Mouse (Mus musculus) hindbrain, embryonic 10.5 days (tissue): ENCODE measurements at regions not wholly inside any gene's neighbourhood (a gene's known extent, or its start where the extent isn't known, plus 50 kb on each side); places are given as distances from the start of the nearest gene placed in this dataset.

Source experiments
- DNase-seq: peaks from one replicate; pipeline ENCODE4 v3.0.0-alpha.2; 2017; ENCODE audit warnings: low spot score
- H3K27ac ChIP-seq: fragments of 300-500 bp; sonication (generic); 2 replicates; pipeline ENCODE4 v1.5.1; 2016; ENCODE audit warnings: mild to moderate bottlenecking, moderate library complexity
- H3K27me3 ChIP-seq: fragments of 300-500 bp; sonication (generic); 2 replicates; pipeline ENCODE4 v1.6.1; 2016; ENCODE audit warnings: mild to moderate bottlenecking; ENCODE audit not compliant: poor library complexity, insufficient read depth, severe bottlenecking
- H3K36me3 ChIP-seq: fragments of 300-500 bp; sonication (generic); 2 replicates; pipeline ENCODE4 v1.6.1; 2016; ENCODE audit warnings: mild to moderate bottlenecking, moderate library complexity
- H3K4me1 ChIP-seq: fragments of 300-500 bp; sonication (generic); replicated peaks from 2 replicates; pipeline ENCODE4 v1.6.1; 2016; ENCODE audit warnings: mild to moderate bottlenecking
- H3K4me3 ChIP-seq: fragments of 300-500 bp; sonication (generic); 2 replicates; pipeline ENCODE4 v1.5.1; 2016; ENCODE audit warnings: mild to moderate bottlenecking, moderate library complexity
- H3K9me3 ChIP-seq: fragments of 300-500 bp; sonication (generic); 2 replicates; pipeline ENCODE4 v1.6.1; 2016; ENCODE audit warnings: mild to moderate bottlenecking, moderate library complexity
- WGBS: fragments of 180-500 bp; shearing (Covaris S2); methylation state at CpG from one replicate; pipeline ENCODE4 v1.1.7; 2016; 5-methylcytosine and 5-hydroxymethylcytosine counted together

DNA sequence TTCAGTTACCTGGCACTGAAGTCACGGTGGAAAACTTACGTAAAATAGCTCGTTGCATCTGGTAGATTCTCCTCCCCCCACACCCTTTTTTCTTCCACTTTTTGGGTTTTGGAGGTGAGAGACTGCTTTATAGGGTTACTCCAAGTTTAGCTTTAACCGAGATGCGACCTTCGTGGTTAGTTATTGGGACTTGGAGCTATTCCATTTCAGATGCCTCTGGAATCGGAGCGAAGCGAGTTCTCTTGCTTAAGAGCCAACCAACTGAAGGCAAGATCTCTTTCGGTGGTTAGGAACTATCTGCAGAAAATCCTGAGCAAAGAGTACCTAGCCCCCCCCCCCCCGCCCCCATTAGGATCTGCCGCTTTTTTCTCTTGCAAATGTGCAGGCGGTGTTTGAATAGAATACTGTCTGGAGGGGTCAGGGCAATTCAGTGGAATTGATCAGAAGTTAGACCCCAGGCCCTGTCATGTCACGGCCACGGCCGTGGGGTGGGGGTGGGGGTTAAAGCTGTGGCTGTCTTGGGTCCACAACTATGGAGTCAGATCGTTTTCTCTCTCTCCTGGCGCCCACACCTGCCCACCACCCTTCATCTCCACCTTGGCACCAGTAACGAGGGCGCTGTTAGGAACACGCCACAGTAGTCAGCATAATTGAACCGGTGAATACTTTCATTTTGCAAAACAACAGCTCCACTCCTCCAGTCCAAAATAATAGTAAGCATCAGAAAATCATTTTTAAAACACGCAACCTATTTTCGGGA, 229.6 kb downstream of the Mef2c start:
- H3K27me3 ChIP-seq, result peaks cover 55% of the 10 kb centered on the region
- DNase-seq, result peak; percentile 64
- 1% methylated on average over 24 of the region's 24 CpGs for WGBS
- H3K27ac ChIP-seq, result peak overlapping the region; percentile 99
- peak overlapping the region; percentile 85 for H3K4me3 ChIP-seq
- peaks cover 49% of the 10 kb centered on the region for H3K36me3 ChIP-seq
- H3K9me3 ChIP-seq, result no peaks in the 10 kb centered on the region
- H3K4me1 ChIP-seq, result peaks cover 18% of the 10 kb centered on the region; the same call in 1 of the 2 replicates

DNA sequence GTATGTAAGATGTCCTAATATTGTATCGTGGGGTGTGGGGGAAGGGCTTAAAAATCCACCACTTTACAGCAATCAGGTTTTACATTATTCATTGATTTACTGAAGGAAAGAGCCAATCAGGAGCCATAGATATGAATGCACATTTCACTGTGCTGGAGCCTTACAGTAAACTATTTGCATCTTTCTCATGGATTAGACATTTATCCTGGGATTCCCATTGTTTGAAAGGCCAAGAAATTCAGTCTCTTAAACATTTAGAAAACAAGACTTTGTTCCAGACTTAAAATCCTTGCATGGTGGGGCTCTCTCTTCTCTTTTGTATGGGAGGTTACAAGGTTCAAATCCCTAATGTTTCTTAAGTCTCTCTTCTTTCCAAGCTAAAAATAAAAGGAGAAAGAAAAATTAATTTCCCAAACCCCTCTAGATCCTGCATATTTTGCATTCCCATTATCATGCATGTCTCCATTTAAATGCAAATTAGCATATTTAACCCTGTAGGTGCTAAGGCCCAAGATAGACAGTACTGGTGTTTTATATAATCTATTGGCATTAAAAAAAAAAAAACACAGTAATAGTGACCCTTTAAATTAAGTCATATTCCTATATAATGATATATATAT, 230.3 kb downstream of the Mef2c start:
- Histone ChIP-seq H3K4me3 (peak overlapping the region; percentile 85), H3K9me3 (no peaks in the 10 kb centered on the region), H3K4me1 (peaks cover 18% of the 10 kb centered on the region; the same call in 1 of the 2 replicates), H3K27me3 (peaks cover 50% of the 10 kb centered on the region), H3K36me3 (peaks cover 55% of the 10 kb centered on the region), H3K27ac (peak overlapping the region; percentile 99)
- DNase-seq, result no peak
- 0% methylated on average over 1 of the region's 1 CpGs for WGBS

GRCm38 (mm10) chr13:83734656-83735055, 230.8 kb downstream of the Mef2c start:
- Histone ChIP-seq H3K4me1 (peaks cover 20% of the 10 kb centered on the region), H3K27ac (peak overlapping the region; percentile 92), H3K4me3 (peak overlapping the region; percentile 85), H3K27me3 (peaks cover 53% of the 10 kb centered on the region), H3K9me3 (no peaks in the 10 kb centered on the region), H3K36me3 (peaks cover 55% of the 10 kb centered on the region)
- 13% methylated on average over 1 of the region's 1 CpGs for WGBS
- DNase-seq, result no peak

- H3K27me3 ChIP-seq, result peaks cover 57% of the 10 kb centered on the region
- peak overlapping the region; percentile 92 for H3K27ac ChIP-seq
- peak overlapping the region; percentile 85 for H3K4me3 ChIP-seq
- H3K4me1 ChIP-seq, result peaks cover 21% of the 10 kb centered on the region
- WGBS, result 52% methylated on average over 1 of the region's 1 CpGs
- H3K36me3 ChIP-seq, result peaks cover 55% of the 10 kb centered on the region
- DNase-seq, result no peak
- H3K9me3 ChIP-seq, result no peaks in the 10 kb centered on the region
These were observed 231.3 kb downstream of the Mef2c start for GRCm38 (mm10) chr13:83735101-83735500.

DNA sequence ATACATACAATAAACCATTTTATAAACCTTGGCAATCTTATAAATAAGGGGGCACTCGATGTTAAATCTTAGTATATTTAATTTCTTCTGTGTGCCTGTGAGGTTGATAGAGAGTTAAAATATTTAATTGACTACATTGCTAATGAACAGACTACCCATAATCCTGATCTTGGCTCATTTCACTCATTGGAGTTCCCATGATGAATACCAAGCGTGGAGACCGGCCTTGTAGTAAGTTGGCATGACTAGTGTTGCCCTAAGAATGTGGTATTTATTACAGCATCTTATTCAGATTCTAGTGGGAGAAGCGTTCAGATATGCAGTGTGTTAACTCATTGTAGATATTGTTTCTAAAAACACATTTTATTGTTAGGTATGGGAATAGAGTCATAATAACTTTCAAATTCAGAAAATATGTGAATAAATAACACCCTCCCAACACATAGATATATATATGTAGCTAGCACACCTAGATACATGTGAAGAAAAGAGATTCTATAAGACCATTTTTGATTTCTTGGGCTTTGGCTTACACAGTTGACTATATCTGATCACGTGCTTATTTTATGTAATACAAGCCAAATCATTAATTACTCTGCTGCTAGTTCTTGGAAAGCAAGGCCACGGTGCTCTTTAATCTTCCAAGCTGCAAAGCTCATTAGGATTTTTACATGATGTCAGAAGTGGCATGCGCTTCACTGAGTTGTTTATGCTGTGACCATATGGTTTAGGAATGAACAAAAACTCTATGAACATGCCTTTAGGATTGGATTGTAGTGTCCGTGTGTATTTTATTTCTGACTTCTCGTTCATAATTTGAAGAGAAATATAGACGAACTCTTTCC, 232.0 kb downstream of the Mef2c start:
- Histone ChIP-seq H3K4me3 (peak overlapping the region; percentile 85), H3K27me3 (peaks cover 57% of the 10 kb centered on the region), H3K9me3 (no peaks in the 10 kb centered on the region), H3K36me3 (peaks cover 55% of the 10 kb centered on the region), H3K27ac (peak overlapping the region; percentile 92), H3K4me1 (peaks cover 21% of the 10 kb centered on the region)
- no peak for DNase-seq
- WGBS, result 40% methylated on average over 10 of the region's 10 CpGs

GRCm38 (mm10) chr13:83737031-83737825, 233.4 kb downstream of the Mef2c start:
- H3K9me3 ChIP-seq, result no peaks in the 10 kb centered on the region
- no peak for DNase-seq
- H3K4me3 ChIP-seq, result peak overlapping the region; percentile 85
- peaks cover 55% of the 10 kb centered on the region for H3K36me3 ChIP-seq
- peaks cover 53% of the 10 kb centered on the region for H3K27me3 ChIP-seq
- H3K4me1 ChIP-seq, result peaks cover 23% of the 10 kb centered on the region
- H3K27ac ChIP-seq, result peak overlapping the region; percentile 92
- WGBS, result 4% methylated on average over 9 of the region's 9 CpGs

DNA sequence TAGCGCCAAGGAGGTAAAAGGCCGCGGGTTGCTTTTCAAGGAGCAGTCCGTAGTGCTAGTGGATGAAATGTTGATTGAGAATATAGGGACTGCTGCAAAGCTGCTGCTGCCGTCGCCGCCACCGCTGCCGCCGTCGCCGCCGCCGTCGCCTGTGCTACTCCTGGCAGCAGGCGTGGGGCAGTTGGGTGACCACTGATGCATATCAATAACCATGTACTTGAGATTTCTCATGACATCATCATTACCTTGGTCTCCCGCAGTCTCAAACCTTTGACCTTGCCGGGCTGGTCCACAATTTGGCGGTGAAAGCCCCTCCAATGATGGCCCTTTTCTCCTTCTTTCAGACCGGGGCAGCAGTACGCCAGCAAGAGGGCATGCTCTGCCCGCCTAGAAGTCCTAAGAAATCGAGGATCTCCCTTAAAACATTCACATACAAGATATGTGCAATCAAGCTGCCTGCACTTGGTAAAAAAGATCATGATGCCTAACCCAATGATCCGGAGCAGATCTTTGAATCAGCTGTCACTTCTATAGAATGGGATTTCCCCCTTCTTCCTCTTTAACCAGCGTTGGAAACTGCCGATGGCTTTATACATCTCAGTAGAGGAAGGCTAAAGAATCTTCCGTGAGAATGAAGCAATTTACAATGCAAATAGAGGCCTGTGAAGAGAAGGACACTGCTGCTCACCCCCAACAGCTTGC, 234.1 kb downstream of the Mef2c start:
- Histone ChIP-seq H3K4me3 (peak overlapping the region; percentile 85), H3K4me1 (peaks cover 23% of the 10 kb centered on the region), H3K36me3 (peaks cover 51% of the 10 kb centered on the region), H3K27ac (peak overlapping the region; percentile 92), H3K27me3 (peaks cover 49% of the 10 kb centered on the region), H3K9me3 (no peaks in the 10 kb centered on the region)
- DNase-seq, result peak; percentile 76
- 0% methylated on average over 27 of the region's 27 CpGs for WGBS

- H3K27me3 ChIP-seq, result peaks cover 43% of the 10 kb centered on the region
These were observed 234.7 kb downstream of the Mef2c start for GRCm38 (mm10) chr13:83738528-83738981.

GRCm38 (mm10) chr13:83739131-83739530, 235.3 kb downstream of the Mef2c start:
- 5% methylated on average over 3 of the region's 3 CpGs for WGBS
- H3K27me3 ChIP-seq, result peaks cover 39% of the 10 kb centered on the region
- DNase-seq, result no peak

More at GRCm38 (mm10) chr13:83738528-83738981, 234.7 kb downstream of the Mef2c start:
- peak; percentile 40 for DNase-seq
- WGBS, result 4% methylated on average over 12 of the region's 12 CpGs
- H3K27ac ChIP-seq, result peak overlapping the region; percentile 92
- peaks cover 45% of the 10 kb centered on the region for H3K36me3 ChIP-seq
- peaks cover 23% of the 10 kb centered on the region for H3K4me1 ChIP-seq
- H3K9me3 ChIP-seq, result no peaks in the 10 kb centered on the region
- peak overlapping the region; percentile 85 for H3K4me3 ChIP-seq

DNA sequence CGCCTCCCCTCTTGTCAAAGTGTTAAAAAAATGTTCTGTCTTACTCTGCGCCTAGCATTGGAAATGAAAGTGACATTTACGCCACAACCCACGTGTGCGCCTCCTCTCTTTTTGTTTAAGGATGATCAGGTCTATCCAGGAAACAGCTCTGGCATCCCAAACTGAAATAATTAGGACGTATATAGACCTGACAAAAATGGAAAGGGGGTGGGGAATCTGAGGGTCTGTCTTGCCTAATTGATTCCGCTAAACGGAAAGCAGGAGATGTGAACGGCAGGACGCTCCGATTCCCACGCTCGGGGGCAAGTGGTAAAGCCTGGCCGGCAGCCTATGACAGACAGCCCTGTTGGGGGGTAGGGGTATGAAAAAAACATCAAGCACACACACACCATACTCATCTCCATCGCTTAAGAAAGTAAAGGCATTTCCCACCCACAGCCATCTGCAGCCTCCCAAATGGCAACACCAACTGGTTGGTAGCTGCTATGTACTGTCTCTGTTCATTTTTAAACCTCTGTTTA, 235.8 kb downstream of the Mef2c start:
- Histone ChIP-seq H3K36me3 (peaks cover 43% of the 10 kb centered on the region), H3K27ac (peak overlapping the region; percentile 92), H3K9me3 (no peaks in the 10 kb centered on the region), H3K4me3 (peak overlapping the region; percentile 85), H3K27me3 (peaks cover 38% of the 10 kb centered on the region), H3K4me1 (peaks cover 30% of the 10 kb centered on the region)
- peak; percentile 87 for DNase-seq
- under 1% methylated on average over 15 of the region's 15 CpGs for WGBS

More at GRCm38 (mm10) chr13:83739131-83739530, 235.3 kb downstream of the Mef2c start:
- no peaks in the 10 kb centered on the region for H3K9me3 ChIP-seq
- H3K4me3 ChIP-seq, result peak overlapping the region; percentile 85
- peaks cover 44% of the 10 kb centered on the region for H3K36me3 ChIP-seq
- H3K27ac ChIP-seq, result peak overlapping the region; percentile 92
- H3K4me1 ChIP-seq, result peaks cover 25% of the 10 kb centered on the region

GRCm38 (mm10) chr13:83740101-83740500, 236.3 kb downstream of the Mef2c start:
- Histone ChIP-seq H3K36me3 (peaks cover 39% of the 10 kb centered on the region), H3K27ac (peak overlapping the region; percentile 92), H3K4me3 (peak overlapping the region; percentile 85), H3K27me3 (peaks cover 34% of the 10 kb centered on the region), H3K4me1 (peaks cover 35% of the 10 kb centered on the region), H3K9me3 (no peaks in the 10 kb centered on the region)
- DNase-seq, result no peak
- WGBS, result 16% methylated on average over 2 of the region's 2 CpGs
